Mouse (Mus musculus): ENCODE results near the gene Ntn1. TPM values are rescaled to one million over a fixed set of nuclear protein-coding genes. Genes with fewer than 3 reads are reported as not detected.

The Ntn1 gene
- polyA plus RNA-seq, 1 experiment from 2014 or later: 1.6 TPM

DNA sequence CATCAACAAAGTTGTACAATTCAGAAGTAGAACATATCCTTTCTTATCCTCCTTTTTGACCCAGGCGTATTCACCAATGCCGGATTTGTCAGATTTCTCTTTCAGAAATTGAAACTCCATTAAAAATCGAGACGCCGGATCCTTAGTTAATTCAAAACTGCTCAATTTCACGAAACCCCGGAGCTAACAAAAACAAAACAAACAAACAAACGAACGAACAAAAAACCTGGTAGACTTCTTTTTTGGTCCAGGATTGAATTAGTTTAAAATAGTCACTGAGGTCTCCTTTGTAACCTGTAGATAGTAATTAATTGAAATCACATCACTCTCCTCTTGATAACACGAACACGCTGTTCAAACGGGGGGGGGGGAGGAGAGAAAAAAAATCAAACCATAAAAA lies 16.5 kb downstream of the Ntn1 start:
- 14% methylated on average over 12 of the region's 12 CpGs for WGBS (ENCODE audit: missing documents)
- no peaks in the 10 kb centered on the region for H3K79me2 ChIP-seq (ENCODE audit: inconsistent target)
- H3K27ac ChIP-seq: no peak overlapping the region
- no peak overlapping the region for H3K4me3 ChIP-seq (ENCODE audit: inconsistent target)
- H3K36me3 ChIP-seq (ENCODE audit: inconsistent target): no peaks in the 10 kb centered on the region

DNA sequence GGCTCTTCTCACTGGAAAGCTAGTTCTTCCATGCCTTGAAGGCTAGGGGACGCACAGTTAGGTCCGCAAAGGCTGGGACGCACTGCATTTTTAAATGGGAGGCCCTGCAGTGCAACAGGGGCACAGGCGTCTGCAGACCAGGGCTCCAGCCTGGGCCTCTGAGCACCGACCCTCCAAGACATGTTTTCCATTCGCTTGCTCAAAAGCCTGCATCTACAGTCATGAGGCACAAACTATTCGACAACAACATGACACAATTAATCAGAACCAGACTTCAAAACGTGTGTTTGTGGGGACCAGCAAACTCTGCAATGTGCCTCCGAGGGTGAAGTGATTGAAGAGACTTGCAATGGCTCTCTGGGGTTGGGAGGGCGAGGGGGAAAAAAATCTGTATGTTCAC lies 17.1 kb downstream of the Ntn1 start:
- no peaks in the 10 kb centered on the region for H3K36me3 ChIP-seq (ENCODE audit: inconsistent target)
- H3K4me3 ChIP-seq (ENCODE audit: inconsistent target): no peak overlapping the region
- no peaks in the 10 kb centered on the region for H3K79me2 ChIP-seq (ENCODE audit: inconsistent target)
- 40% methylated on average over 10 of the region's 10 CpGs for WGBS (ENCODE audit: missing documents)
- no peak overlapping the region for H3K27ac ChIP-seq

DNA sequence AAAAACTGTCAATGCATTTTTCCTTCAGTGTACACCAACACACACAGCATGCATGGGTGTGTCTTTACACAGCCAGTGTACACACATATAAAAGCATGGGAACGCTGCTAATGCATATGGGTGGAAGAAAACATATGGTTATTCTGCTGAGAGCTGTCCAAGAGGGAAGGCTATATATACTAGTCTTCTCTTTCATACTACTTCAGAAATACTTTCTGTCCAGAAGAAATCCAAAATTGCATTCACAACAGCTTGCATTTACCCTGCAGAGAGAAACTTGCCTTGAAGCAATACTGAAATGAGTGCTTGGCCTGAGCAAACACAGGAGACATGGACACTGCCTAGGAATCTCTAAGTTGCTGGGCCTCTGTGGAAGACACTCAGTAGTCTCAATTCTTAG lies 18.8 kb downstream of the Ntn1 start:
- no peak overlapping the region for H3K27ac ChIP-seq
- H3K36me3 ChIP-seq (ENCODE audit: inconsistent target): no peaks in the 10 kb centered on the region
- no peak overlapping the region for H3K4me3 ChIP-seq (ENCODE audit: inconsistent target)
- no peaks in the 10 kb centered on the region for H3K79me2 ChIP-seq (ENCODE audit: inconsistent target)
- 100% methylated on average over 1 of the region's 1 CpGs for WGBS (ENCODE audit: missing documents)

DNA sequence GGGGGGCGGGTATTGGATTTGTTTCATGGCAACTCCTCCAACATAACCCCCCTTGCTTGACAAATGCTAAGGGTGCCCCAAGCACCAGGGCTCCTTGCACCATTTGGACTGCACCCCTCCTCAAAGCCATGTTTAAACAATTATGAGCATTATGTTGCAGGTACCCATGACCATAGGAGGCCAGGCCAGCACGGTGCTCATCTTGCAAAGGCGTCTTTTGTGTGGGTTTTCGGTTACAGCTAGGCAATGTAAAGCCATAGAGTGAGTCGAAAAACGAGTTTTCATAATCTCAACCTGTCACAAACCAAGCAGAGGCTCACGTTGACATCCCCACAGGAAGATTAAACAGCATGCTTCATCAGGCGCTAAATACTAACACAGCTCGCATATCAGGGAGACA lies 19.3 kb downstream of the Ntn1 start:
- H3K36me3 ChIP-seq (ENCODE audit: inconsistent target): no peaks in the 10 kb centered on the region
- no peak overlapping the region for H3K27ac ChIP-seq
- no peaks in the 10 kb centered on the region for H3K79me2 ChIP-seq (ENCODE audit: inconsistent target)
- WGBS (ENCODE audit: missing documents): 90% methylated on average over 9 of the region's 9 CpGs
- no peak overlapping the region for H3K4me3 ChIP-seq (ENCODE audit: inconsistent target)

DNA sequence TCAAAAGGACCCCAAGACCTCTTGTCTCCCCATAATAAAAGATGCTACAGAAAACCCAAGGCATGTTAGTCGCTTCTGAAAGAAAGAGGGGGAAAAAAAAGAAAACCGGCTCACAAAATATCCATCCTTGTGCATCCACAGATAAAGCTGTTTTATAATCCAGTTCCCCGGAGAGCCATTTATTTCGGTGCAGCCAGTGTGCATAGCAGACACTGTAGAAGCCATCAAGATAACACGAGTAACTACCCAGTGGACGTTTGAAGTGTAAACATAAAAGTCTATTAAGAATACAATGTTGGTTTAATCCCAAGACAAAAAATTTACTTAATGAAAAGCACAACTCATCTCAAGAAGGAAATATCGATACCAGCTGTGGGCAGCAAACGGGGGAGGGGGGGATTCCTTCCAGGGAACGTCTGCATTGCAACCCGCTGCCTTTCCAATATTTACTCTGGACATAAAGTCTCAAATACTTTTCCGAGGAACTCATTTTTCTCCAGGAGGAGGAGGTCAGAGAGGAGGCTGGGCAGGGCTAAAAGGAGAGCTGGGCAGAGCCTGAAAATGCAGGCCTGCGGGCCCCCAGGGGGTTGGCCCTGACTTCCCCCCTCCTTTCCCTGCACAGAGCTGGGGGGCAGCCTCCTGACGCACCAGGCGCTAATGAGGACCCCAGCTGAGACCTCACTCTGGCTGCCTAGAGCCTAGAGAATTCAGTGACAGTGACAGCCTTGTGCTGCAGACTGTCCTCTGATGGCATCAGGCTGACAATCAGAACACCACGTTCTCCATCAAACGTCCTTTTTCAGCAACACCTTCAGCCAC lies 21.5 kb downstream of the Ntn1 start:
- 72% methylated on average over 16 of the region's 16 CpGs for WGBS (ENCODE audit: missing documents)
- Histone ChIP-seq H3K36me3 (ENCODE audit: inconsistent target) (no peaks in the 10 kb centered on the region), H3K27ac (no peak overlapping the region), H3K4me3 (ENCODE audit: inconsistent target) (no peak overlapping the region), H3K79me2 (ENCODE audit: inconsistent target) (no peaks in the 10 kb centered on the region)

DNA sequence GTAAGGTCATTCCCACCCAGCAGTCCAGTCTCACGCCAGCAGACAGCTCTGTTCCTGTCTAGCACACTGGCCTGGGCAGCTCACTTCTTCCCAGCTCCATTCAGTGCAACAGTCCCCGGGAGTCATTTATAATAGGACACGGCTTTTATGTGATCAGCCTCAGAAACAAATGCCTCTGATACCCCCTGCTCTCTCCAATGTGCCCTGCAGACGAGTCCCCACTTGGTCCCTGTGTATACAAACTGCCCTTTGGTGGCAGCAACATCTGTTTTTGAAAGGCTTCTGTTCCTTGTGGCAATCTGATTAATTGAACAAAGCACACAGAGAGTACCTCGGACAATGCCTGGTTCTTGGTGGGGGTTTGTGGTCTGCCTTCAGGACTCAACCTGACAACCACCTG lies 22.2 kb downstream of the Ntn1 start:
- Histone ChIP-seq H3K27ac (no peak overlapping the region), H3K79me2 (ENCODE audit: inconsistent target) (no peaks in the 10 kb centered on the region), H3K36me3 (ENCODE audit: inconsistent target) (no peaks in the 10 kb centered on the region), H3K4me3 (ENCODE audit: inconsistent target) (no peak overlapping the region)
- WGBS (ENCODE audit: missing documents): 77% methylated on average over 5 of the region's 5 CpGs

DNA sequence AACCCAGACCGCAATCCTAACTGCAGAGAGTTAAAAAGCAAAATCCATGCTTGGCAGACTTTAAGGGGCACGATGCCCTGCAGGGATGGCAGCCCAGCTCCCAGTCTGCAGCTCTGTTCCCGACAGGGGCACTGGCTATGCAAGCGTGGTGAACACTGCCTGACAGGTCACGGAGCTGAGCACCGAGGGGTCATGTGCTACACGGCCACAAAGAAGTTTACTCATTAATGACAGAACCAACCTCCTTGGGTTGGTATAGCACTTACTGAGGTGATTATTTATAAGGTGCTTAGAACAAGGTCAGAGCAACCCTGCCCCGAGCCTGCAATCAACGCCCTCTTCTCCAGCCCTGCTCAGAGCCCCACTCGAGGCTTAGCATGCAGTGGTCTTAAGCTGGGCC lies 27.5 kb downstream of the Ntn1 start:
- 86% methylated on average over 10 of the region's 10 CpGs for WGBS (ENCODE audit: missing documents)
- H3K36me3 ChIP-seq (ENCODE audit: inconsistent target): no peaks in the 10 kb centered on the region
- H3K4me3 ChIP-seq (ENCODE audit: inconsistent target): no peak overlapping the region
- no peak overlapping the region for H3K27ac ChIP-seq
- no peaks in the 10 kb centered on the region for H3K79me2 ChIP-seq (ENCODE audit: inconsistent target)

DNA sequence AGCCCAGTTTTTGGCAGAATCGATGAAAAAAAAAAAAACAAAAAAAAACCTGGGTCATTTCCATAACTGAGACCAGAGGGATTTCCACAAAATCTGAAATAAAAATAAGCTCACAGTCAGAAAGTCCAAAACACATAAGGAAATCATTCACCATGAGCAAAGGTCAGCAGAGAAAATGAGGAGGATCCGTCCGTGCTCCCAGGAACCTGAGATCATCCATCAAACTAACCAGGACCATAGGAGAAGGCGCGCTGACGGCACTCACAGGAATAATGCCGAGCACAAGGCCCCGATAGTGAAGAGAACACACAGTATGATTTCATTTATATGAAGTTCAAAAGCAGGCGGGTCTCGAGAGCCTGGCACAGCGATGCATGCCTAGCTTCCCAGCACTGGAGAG lies 29.0 kb downstream of the Ntn1 start:
- 90% methylated on average over 9 of the region's 11 CpGs for WGBS (ENCODE audit: missing documents)
- H3K4me3 ChIP-seq (ENCODE audit: inconsistent target): no peak overlapping the region
- H3K27ac ChIP-seq: no peak overlapping the region
- no peaks in the 10 kb centered on the region for H3K79me2 ChIP-seq (ENCODE audit: inconsistent target)
- no peaks in the 10 kb centered on the region for H3K36me3 ChIP-seq (ENCODE audit: inconsistent target)

DNA sequence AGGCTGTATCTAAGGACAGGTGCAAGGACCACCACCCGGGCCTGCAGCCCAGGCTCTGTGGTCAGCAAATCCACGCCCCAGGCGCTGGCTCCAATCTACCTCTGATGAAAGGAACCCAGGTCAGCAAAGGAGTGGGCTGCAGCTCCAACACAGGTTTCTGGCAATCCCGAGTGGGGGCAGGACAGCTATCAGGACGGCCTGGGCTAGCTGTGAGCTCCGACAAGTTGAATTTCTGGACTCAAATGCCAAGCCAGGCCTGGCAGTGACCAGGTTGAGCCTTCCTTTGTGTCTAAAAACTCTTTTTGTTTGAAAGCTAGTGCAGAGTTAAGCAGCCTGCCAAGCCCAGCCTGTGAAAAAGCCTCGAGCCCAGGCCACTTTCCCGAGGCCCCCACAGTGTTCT lies 43.7 kb downstream of the Ntn1 start:
- Histone ChIP-seq H3K4me3 (ENCODE audit: inconsistent target) (no peak overlapping the region), H3K36me3 (ENCODE audit: inconsistent target) (no peaks in the 10 kb centered on the region), H3K27ac (no peak overlapping the region), H3K79me2 (ENCODE audit: inconsistent target) (no peaks in the 10 kb centered on the region)
- 85% methylated on average over 8 of the region's 8 CpGs for WGBS (ENCODE audit: missing documents)

DNA sequence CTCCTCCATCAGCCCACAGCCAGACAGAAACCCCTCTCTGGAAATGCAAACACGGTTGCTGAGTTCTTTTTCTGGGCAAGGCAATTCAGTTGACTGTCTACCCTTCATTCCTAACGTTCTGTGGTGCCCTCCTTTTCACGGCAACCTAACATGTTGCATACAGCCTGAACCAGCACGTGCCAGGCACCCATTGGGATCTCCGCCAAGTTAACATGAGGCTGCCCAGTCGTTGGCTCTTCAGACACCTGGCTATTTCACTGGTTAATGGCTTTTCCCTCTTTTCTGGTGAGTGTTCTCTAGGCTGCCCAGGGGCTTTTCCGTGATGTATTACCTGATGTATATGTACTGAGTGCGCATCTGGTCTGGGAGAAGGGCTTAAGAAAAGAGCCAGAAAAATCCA lies 45.1 kb downstream of the Ntn1 start:
- no peak overlapping the region for H3K27ac ChIP-seq
- no peaks in the 10 kb centered on the region for H3K36me3 ChIP-seq (ENCODE audit: inconsistent target)
- H3K79me2 ChIP-seq (ENCODE audit: inconsistent target): no peaks in the 10 kb centered on the region
- H3K4me3 ChIP-seq (ENCODE audit: inconsistent target): no peak overlapping the region
- WGBS (ENCODE audit: missing documents): 73% methylated on average over 8 of the region's 8 CpGs

DNA sequence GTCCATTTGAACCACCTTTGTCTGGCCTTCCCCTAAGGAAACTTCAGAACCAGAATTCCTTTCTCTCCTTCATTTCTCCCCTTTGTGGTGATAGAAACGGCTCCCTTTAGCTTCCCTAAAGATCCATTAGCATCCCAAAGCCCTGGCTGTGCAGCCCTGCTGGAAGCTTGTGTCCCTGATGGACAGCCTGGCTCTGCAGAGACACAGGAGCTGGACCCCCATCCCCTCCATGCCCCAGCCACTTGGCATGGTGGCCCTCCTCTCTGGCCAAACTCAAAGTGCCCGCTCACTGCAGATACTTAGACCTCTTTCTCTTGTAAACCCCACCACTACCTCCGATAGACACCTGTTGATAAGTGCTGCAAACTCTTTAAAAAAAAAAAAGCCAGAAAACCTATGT lies 45.8 kb downstream of the Ntn1 start:
- H3K36me3 ChIP-seq (ENCODE audit: inconsistent target): no peaks in the 10 kb centered on the region
- no peaks in the 10 kb centered on the region for H3K79me2 ChIP-seq (ENCODE audit: inconsistent target)
- no peak overlapping the region for H3K4me3 ChIP-seq (ENCODE audit: inconsistent target)
- no peak overlapping the region for H3K27ac ChIP-seq
- 88% methylated on average over 3 of the region's 3 CpGs for WGBS (ENCODE audit: missing documents)

DNA sequence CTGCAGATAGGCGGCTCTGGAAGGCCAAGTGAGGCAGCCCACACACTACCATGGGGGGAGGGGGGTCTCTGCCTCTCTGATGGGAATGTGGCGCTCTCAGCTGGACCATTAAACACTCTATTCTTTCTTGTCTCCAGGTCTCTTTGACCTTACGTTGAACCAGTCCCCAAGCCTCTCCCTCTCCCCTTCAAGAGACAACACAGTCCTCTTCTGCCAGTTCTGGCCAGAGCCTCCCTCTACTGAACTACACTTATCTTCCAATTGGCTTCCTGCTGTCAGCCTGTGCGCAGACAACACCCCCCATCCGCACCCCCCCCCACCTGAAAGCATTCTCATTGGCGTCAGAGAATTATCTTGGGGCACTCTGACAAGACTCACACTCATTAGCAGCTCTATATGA lies 48.4 kb downstream of the Ntn1 start:
- no peaks in the 10 kb centered on the region for H3K36me3 ChIP-seq (ENCODE audit: inconsistent target)
- WGBS (ENCODE audit: missing documents): 88% methylated on average over 6 of the region's 6 CpGs
- H3K4me3 ChIP-seq (ENCODE audit: inconsistent target): no peak overlapping the region
- no peaks in the 10 kb centered on the region for H3K79me2 ChIP-seq (ENCODE audit: inconsistent target)
- no peak overlapping the region for H3K27ac ChIP-seq

DNA sequence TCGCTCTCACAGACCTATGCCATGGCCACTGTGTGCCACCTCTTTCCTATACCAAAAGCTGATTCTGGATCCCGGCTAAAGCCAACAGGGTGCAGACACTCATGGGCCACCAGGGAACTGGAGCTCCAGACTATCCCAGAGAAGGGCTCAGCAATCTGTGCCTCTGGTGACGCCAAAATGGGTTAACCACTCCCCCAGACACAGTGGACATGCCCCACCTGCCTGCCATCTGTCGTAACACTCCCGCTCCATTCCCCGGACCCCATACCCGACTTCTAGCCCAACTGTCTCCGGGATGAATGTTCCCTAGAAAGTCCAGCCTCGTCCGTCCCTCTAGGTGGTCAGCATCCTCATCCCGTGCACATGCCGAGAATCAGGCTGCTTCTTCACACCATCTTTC lies 51.8 kb downstream of the Ntn1 start:
- Histone ChIP-seq H3K27ac (no peak overlapping the region), H3K4me3 (ENCODE audit: inconsistent target) (no peak overlapping the region), H3K79me2 (ENCODE audit: inconsistent target) (no peaks in the 10 kb centered on the region), H3K36me3 (ENCODE audit: inconsistent target) (no peaks in the 10 kb centered on the region)
- WGBS (ENCODE audit: missing documents): 93% methylated on average over 12 of the region's 12 CpGs

DNA sequence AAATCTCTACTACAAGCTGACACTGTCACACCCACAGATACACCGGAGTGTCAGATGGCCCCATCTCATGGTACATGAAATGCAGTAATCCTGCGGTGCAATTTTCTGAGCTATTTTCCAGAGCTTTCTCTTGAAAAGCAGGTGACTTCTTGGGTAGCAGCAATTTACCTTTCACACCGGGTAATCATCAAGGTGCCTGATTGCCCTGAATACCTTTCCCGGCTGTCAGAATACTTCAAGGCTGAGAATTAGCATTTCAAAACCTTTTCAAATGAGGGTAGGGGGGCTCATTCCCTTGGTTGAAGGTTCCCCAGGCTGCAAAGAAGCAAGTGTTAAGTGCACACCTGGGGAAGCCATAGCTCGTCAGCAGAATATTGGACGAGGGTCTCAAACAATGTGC lies 52.5 kb downstream of the Ntn1 start:
- H3K4me3 ChIP-seq (ENCODE audit: inconsistent target): no peak overlapping the region
- no peaks in the 10 kb centered on the region for H3K36me3 ChIP-seq (ENCODE audit: inconsistent target)
- WGBS (ENCODE audit: missing documents): 85% methylated on average over 6 of the region's 6 CpGs
- H3K27ac ChIP-seq: no peak overlapping the region
- no peaks in the 10 kb centered on the region for H3K79me2 ChIP-seq (ENCODE audit: inconsistent target)

DNA sequence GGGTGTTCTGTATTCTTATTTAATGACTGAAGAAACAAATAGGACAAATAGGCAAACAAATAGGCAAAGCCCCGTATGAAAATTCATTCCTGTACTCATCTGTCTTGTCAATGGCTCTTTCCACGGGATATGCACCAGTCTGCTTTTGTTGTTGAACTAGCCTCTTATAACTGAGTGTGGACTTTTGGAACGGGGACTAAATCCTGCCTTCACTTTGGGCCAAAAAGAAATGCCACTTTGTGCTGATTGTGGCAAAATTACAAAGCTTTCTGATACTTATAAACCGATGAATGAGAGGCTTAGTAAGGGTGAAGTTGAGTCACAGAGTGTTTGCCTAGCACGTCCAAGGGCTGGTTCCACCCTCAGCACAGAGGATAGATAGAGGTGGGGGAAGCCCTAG lies 53.1 kb downstream of the Ntn1 start:
- Histone ChIP-seq H3K27ac (no peak overlapping the region), H3K4me3 (ENCODE audit: inconsistent target) (no peak overlapping the region), H3K79me2 (ENCODE audit: inconsistent target) (no peaks in the 10 kb centered on the region), H3K36me3 (ENCODE audit: inconsistent target) (no peaks in the 10 kb centered on the region)
- WGBS (ENCODE audit: missing documents): 89% methylated on average over 5 of the region's 5 CpGs

DNA sequence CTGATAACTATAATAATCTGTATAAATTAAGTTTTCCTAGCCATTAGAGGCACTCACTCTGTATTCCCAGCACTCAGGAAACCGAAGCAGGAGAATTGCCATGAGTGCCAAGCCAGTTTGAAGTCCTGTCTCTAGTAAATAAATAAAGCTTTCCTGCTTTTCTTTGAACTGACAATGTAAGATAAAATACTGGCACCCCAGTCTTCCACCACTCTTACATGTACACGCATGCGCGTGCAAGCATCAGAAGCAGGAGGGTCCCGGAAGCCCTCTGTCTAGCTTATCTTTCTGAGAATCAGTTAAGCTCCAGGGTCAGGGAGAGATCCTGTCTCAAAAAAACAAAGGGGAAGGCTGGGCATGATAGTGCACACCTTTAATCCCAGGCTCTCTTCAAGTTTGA lies 54.5 kb downstream of the Ntn1 start:
- WGBS (ENCODE audit: missing documents): 97% methylated on average over 5 of the region's 5 CpGs
- H3K4me3 ChIP-seq (ENCODE audit: inconsistent target): no peak overlapping the region
- H3K79me2 ChIP-seq (ENCODE audit: inconsistent target): no peaks in the 10 kb centered on the region
- no peaks in the 10 kb centered on the region for H3K36me3 ChIP-seq (ENCODE audit: inconsistent target)
- no peak overlapping the region for H3K27ac ChIP-seq

Measured in macrophage (primary cell).